Mouse (Mus musculus): ENCODE measurements at regions not wholly inside any gene's neighbourhood (a gene's known extent, or its start where the extent isn't known, plus 50 kb on each side); places are given as distances from the start of the nearest gene placed in this dataset.

- TF ChIP-seq POLR2A (IDR thresholded peaks at IDR 0.05; ENCODE audit: insufficient read depth, low read length) (no peak), CTCF (IDR thresholded peaks at IDR 0.05; ENCODE audit: low read depth, low read length) (no peak), EP300 (IDR thresholded peaks at IDR 0.05; ENCODE audit: insufficient read depth, low read depth, low read length) (no peak)
These were observed 476.6 kb upstream of the Id4 start for GRCm38 (mm10) chr13:47784406-47784805.
